Mouse (Mus musculus) WW6 (cell line): ENCODE measurements around the gene Farsa.
"Not testable (repeated sequence)": the region's sequence is repeated elsewhere in the genome, so short reads cannot be mapped to it uniquely, and the experiment has no call there.

Experiments
- DNase-seq: peaks from one replicate; pipeline ENCODE4 v3.0.0-alpha.2; 2013; ENCODE audit warnings: low read depth, low spot score

Gene Farsa

DNA sequence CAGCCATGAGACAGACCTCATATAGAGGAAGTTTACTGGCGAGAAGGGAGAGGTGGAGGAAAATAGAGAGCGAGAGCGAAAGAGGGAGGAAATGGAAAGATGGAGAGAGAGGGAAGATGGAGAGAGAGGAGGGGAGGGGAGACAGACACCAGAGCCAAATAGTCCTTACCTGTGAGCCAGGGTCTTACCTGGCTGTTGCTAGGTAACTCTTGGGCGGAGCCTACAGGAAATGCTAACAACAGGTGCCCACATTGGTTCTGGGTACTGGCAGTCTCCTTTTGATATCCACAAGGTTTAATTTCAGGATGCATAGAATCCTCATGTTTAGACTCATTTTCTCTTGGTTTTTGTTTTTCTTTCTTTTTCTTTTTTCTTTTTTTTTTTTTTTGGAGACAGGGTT lies 16.2 kb downstream of the Farsa start:
- no peak for DNase-seq

DNA sequence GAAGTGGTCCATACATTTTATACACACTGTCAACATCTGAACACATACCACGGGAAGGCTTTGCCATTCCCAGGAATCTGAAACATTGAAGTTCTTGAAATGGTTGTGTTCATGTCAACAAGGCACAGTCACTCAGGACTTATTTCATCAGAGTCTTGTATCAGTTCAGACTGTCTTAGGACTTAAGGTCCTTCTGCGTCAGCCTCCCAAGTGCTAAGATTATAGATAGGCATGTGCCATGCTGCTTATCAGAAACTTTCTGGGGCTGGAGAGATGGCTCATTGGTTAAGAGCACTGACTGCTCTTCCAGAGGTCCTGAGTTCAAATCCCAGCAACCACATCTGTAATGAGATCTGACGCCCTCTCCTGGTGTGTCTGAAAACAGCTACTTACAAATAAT lies 17.6 kb downstream of the Farsa start:
- no peak for DNase-seq

DNA sequence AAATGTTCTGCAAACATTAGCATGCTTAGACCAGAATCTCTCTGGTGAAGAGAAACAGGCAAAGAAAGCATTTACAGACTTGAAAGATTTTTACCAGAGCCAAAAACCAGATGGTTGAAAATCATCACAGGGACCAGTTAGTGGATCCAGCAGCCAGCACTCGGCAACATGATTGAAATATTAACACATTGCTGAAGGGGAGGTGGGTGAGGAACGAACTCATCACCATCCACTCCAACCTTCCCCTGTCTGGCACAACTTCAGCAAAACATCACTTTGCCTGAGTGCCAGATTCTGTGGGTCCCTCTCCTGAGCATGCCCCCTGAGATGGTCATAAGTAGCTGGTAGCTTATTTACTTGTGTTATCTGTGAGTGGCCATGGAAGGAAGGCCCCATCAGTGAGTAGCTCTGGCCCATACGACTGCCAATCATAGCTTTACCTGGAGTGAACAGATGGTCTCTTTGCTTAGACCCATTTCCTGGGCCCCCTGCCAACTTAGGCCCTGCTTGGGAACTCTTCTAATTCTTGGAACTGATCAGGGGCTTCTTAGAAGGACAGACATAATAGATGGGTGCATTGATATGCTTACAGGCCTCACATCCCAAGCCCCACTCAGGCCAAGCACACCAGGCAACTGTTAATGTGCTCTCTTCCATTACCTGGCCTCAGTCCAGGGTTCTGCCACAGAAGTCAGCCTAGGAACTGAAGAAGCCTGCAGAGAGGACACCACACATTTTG lies 20.7 kb downstream of the Farsa start:
- DNase-seq = no peak

DNA sequence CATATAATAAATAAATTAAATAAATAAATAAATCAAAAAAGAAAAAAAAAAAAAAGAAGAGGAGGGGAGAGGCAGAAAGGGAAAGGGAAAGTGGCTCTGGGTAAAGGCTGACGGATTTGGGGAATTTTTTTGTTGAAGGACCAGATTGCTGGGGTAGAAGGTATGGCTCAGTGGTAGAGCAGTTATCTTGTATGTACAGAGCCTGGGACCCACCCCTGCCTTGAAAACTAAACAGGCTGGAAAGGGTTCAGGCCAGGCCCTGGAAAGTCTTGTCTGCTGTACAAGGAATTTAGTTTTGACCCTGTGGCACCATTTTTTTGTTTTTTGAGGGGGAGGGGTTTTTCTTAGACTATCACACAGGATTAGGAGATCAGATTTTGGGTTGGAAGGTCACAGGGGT lies 22.1 kb downstream of the Farsa start:
- DNase-seq = no peak

DNA sequence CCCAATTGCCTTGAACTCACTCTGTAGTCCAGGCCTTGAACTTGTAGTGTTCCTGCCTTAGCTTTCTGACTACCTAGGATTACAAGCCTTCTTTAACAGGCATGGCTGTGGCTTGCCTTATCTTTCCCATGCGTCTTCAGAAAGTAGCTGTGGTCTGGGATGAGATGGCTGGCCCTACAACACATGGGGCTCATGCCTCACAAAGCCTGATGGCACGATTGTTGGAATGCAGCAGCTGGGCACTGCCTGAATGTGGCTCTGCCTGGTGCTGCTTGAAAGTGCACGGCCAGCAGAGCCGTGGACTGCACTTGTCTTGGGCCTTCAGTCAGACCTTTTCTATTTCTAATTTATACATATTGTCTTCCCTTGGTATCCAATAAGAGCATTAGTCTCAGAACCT lies 27.9 kb downstream of the Farsa start:
- DNase-seq = no peak

GRCm38 (mm10) chr8:84888280-84888679 lies 31.5 kb downstream of the Farsa start:
- DNase-seq = no peak

DNA sequence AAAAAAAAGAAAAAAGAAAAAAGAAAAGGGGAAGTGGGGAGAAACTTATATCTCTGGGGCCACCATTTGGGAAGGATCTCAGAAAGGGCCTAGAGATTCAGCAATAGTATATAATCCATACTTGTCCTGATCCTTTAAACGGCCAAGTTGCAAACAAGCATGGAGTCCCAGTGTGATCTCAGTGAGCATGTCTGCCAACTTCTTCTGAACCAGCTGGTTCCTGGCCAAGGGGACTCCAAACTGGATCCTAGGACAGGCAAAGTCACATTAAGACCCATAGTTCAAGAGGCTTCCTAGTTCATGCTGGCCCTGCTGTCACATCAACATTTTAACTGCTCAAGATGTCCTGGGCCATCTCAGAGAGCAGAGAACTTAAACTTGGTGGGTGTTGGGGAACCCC lies 32.4 kb downstream of the Farsa start:
- no peak for DNase-seq

- no peak for DNase-seq
Measured at GRCm38 (mm10) chr8:84892993-84893708, 36.4 kb downstream of the Farsa start.

GRCm38 (mm10) chr8:84893709-84894134 lies 36.9 kb downstream of the Farsa start, which contains the start of gene Gcdh:
TSS of gene Gcdh (minus strand) at chr8:84893921.
- DNase-seq = peak; percentile 93

DNA sequence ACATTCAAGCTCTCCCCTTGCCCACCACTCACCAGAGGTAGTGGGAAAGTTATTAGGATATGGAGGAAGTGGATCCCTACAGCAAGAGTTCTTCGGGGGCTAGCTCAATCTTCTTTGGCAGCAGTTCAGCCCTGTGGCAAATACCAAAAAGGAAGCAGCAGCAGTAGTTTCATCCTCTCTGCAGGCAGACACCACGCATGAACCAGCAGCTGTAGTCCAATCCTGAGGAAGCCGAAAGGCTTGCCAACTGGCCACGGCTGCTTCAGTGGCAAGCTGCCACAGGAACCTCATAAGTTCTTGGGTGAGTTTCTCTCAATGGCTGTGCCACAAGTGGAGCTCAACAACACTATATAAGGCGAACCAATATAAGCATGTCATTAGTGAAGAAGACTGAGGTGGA lies 39.2 kb downstream of the Farsa start:
- DNase-seq = no peak

DNA sequence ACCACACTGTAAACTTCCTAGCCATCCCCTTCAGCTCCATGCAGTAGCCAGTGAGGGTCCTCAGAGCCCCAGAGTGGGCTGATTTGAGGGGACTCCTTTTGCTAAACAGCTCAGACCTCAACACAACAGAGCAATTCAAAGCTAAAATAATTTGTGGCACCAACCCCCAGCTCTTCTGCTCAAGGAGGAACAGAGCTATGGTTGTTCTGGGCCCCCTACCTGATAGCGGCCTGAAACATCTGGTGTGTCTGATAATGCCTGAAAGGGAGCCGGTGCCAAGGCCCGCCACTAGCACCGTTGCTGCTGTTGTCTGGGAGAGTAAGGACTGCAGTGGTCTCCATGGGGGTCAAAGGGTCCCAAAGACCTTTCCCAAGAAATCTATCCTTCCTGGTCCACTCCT lies 44.3 kb downstream of the Farsa start:
- no peak for DNase-seq

- no peak for DNase-seq
Measured at GRCm38 (mm10) chr8:84901752-84902151, 45.0 kb downstream of the Farsa start, which contains the start of gene Klf1. TSS of gene Klf1 (plus strand) at chr8:84901928.

DNA sequence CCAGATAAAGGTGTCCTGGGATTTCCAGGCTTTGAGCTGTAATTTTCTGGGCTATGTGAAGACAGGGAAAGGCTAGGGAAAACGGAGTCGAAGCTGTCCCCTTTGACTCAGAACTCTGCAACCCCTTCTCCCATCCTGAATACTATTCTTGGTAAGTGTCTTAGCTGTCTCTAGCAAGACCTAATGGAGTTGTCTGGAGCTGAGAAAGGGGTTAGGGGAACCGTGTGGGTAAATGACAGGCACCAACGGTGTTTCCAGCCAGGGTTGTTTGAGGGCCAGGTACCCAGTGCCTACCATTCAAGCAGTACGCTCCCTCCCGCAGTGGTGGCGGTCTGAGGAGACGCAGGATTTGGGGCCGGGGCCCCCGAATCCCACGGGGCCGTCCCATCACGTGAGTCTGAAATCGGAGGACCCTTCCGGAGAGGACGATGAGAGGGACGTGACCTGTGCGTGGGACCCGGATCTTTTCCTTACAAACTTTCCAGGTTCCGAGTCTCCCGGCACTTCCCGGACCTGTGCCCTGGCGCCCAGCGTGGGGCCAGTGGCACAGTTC lies 45.7 kb downstream of the Farsa start:
- DNase-seq = no peak

- peak; percentile 90 for DNase-seq
Measured at GRCm38 (mm10) chr8:84902920-84903661, 46.3 kb downstream of the Farsa start.

DNA sequence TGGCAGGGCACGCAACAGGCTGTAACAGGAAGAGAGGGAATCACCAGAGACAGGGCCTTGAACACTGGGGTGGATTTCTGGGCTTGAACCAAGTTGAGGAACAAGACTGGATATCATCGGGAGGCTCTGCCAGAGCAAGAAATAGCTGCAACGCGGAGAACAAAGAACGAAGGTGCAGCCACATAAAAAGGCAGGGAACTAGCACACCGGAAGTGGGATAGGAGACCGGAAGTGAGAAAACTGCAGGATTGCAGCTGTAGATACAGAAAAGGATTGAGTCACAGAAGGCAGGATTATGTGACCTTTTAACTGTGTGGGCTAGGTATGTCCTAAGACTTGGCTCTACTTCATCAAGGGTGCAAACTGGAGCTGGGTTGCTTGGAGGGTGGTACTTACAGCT lies 47.6 kb downstream of the Farsa start:
- DNase-seq = no peak

GRCm38 (mm10) chr8:84907037-84907436 lies 50.2 kb downstream of the Farsa start:
- DNase-seq = no peak

- DNase-seq = no peak
Measured at GRCm38 (mm10) chr8:84907493-84907892, 50.7 kb downstream of the Farsa start.

DNA sequence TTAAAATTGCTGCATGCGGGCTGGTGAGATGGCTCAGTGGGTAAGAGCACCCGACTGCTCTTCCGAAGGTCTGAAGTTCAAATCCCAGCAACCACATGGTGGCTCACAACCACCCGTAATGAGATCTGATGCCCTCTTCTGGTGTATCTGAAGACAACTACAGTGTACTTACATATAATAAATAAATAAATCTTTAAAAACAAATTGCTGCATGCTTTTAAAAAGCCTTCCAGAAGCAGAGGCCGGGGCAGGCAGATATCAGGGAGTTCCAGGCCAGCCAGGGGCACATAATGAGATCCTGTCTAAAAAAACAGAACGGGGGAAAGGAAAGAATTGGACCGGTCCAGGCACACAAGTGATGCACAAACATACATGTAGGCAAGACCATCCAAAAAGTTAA lies 51.2 kb downstream of the Farsa start:
- DNase-seq = not testable (repeated sequence)

DNA sequence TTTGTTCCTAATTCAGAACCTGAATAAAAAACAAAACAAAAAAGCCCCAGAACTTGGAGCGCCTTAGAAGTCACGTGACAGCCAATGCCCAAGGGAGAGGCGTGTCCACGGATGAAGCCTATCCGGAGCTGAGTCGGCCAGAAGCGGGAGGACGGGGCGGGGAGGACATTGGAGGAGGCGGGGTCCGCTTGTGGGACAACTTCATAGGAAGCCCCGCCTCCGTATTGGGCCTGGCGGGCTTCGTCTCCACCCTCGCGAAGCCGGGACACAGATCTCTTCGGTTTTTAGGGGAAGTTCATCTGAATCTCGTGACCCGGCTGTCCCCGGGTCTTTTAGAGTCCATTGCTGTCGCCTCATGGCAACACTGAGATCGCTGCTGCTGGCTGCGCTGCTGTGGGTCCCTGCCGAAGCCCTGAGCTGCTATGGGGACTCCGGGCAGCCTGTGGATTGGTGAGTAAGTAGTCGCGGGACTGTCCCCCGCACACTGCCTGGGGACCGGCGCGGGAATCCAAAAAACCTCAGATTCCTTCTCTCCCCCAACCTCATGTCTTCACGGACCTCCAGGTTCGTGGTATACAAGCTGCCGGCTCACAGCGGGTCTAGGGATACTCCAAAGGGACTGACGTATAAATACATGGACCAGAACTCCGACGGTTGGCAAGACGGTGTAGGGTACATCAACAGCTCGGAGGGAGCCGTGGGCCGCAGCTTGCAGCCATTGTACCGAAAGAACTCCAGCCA lies 51.8 kb downstream of the Farsa start, which contains the start of gene Dnase2a:
TSS of gene Dnase2a (plus strand) at position 140 of the 741 bp plus-strand sequence.
- DNase-seq = peak; percentile 92

GRCm38 (mm10) chr8:84909162-84909767 lies 52.5 kb downstream of the Farsa start:
- no peak for DNase-seq

GRCm38 (mm10) chr8:84909949-84910348 lies 53.2 kb downstream of the Farsa start:
- no peak for DNase-seq
